Mouse (Mus musculus): ENCODE data around the gene Fxr2. TPM values are rescaled to one million over a fixed set of nuclear protein-coding genes. Genes with fewer than 3 reads are reported as not detected.
A peak's percentile ranks its signal among the peaks of the same experiment; 100 is the strongest.
"Not testable (repeated sequence)": the region's sequence is repeated elsewhere in the genome, so short reads cannot be mapped to it uniquely, and the experiment has no call there.

Fxr2 gene
- total RNA-seq, 1 experiment from 2014 or later = 75.5 TPM

DNA sequence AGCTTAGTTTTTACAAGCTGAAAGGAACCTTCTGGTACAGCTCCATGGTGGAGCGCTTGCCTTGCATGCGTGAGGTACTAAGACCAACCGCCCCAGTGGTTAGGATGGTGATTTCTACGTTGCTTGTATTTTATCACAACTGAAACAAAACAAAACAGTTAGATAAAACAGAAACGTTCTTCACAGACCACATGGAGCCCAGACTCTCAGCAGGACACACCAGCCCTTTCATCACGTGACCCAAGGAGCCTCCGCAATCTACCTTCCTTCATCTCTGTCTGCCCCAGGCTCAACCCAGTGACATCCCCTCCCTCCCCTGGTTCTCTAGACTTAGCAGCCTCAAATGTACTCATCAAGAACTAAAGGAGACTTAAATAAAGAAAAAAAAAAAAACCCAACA, 23.4 kb upstream of the Fxr2 start:
- DNase-seq = no peak

DNA sequence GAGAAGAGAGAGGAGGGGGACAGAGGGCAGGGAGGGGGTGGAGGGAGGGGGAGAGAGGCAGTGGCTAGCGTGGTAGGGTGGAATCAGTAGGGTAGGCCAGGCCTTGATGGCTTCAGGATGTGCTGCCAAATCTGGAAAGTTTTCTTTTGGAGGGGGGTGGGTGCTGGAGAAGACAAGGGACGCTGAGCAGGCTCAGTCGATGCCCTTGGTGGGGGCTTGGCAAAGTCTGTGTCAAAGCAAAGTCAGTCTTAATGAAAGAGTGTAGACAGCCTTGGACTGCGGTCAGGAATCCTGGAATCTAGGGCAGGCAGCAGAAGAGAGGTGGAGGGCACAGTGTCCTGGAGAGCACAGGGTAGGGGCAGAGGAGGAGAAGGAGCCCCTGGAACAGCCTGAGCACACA, 21.9 kb upstream of the Fxr2 start:
- DNase-seq = no peak

DNA sequence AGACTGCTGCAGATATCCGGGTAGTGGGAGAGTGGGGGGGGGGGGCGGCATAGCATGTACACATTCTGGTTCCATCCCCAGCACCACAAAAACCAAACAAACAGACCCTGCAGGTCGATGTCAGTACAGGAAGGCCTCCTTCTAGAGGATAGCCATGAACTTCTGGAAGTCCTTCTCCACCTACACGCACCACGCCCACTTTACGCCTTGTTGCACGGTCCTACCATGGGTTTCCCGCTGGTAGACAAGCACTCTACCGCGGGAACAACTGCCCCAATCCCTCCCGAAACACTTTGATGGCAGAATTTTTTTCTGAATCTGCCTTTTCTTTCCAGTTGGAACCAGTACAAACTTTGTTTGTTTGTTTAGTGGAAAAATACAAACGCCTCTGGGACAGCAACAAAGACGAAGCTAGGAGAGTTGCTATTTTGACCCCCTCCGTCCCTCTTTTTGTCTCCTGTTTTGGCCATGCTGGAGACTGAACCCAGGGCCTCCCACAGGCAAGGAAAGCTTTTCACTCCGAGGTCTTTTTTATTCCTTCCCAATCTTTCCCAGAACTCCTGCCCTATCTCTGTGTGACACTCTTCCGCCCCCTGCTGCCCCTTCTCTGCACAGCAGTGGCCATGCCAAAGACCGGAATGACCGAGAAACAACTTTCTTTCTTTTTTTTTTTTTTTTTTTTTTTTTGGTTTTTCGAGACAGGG, 19.1 kb upstream of the Fxr2 start:
- peak; percentile 94 for DNase-seq

DNA sequence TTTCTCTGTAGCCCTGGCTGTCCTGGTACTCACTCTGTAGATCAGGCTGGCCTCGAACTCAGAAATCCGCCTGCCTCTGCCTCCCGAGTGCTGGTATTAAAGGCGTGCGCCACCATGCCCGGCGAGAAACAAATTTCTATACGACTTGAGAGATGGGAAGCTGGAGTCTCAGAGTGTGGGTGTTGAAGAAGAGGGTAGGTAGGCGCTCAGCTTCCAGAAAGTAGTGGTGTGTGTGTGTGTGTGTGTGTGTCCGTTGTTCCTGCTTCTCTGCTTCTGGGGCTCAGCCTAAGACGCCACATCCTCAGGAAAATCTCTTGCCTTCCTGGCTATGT, 18.6 kb upstream of the Fxr2 start:
- not testable (repeated sequence) for DNase-seq

DNA sequence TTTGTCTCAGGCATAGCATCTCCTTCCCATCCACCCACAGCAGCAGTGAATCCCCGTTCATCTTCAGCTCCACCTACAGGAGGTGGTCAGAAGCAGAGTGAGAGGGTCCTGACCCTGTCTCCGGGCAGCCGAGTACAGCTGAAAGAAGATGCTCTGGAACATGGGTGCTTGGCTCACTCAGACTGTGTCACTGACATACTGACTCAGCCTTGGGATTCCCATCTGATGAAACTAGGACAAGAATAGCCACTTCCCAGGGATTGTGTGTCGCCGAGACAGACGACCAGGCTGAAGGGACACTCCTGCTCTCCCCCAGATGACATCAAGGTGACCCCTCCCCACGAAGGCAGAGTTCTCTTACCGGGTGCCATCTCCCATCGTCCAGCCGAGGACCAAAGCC, 16.0 kb upstream of the Fxr2 start:
- no peak for DNase-seq

DNA sequence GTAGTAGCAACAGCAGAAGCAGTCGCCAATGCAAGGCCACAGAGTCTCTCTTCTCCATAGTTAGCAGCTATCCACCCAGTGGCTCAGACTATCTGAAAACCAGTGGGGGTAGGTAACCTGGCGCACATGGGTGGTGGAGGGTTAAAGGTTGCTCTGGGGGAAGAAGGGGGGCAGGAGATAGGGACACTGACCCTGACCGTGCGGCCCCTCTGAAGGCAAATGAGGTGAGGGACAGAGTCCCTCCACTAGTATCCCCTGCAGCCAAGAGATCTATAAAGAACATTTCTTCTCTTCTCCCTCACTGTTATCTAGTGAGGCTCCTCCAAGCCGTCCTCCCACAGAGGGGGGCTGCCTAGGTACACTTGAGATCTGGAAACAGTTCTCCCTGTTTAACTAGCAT, 15.0 kb upstream of the Fxr2 start, which contains the start of gene Shbg:
Gene Shbg (minus strand): TSS at position 101 of the 400 bp plus-strand sequence.
- DNase-seq = no peak

DNA sequence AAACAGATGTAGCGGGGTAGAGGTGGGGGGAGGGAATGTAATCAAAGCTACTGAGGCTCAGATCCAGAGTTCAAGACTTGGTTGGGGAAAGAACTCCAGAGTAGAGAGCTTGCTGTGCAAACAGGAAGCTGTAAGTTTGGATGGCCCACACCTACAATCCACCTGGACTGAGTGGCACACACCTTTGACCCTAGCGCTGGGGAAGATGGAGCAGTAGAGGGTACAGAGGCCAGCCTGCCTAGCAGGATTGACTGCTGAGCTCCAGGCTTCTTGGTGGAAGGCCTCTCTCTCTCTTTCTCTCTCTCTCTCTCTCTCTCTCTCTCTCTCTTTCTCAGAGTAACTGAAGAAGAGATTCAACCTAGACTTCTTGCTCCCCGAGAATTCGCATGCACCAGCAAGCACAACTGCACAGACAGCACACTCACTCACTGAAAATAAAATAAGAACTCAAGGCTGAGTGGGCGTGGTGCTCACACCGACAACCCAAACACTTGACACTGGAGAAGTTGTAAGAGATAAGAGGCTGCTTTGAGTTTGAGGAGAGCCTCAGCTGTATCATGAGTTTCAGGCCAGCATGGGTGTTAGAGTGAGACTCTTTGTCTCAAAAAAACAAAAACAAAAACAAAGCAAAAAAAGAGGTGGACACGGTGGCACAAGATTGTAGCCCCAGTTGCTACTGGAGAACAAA, 12.3 kb upstream of the Fxr2 start:
- DNase-seq = no peak

DNA sequence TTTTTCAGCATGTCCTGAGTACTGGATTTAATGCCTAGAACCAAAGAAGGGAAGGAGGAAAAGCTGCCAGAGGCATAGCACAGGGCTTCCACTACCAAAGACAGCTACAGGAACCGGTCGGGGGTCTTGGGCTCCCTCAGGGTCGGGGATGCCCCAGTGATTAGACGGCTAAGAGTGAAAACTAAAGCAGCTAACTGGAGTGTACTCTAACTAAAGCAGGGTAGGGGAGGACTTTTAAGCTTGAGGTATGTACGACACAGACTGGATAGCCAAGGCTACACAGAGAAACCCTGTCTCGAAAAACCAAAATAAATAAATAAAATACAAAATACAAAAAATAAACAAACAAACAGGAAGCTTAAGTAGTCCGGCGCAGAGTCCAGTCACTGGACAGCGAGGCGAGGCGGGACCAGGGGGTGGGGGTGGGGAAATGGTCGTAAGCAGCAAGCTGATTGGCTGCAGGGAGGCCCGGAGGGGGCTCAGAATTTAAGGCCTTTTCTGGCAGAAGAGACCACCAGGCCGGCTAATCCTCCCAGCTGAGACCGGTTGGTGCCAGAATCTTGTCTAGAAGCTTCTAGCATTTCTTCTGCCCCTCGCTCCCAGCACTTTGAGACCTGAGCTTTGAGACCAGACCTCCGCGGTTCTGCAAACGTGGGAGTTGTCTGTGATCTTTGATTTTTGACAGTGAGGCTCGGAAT, 11.1 kb upstream of the Fxr2 start, which contains the start of gene Sat2:
Gene Sat2 (plus strand): TSS at position 454 of the 698 bp plus-strand sequence.
- peak; percentile 81 for DNase-seq

DNA sequence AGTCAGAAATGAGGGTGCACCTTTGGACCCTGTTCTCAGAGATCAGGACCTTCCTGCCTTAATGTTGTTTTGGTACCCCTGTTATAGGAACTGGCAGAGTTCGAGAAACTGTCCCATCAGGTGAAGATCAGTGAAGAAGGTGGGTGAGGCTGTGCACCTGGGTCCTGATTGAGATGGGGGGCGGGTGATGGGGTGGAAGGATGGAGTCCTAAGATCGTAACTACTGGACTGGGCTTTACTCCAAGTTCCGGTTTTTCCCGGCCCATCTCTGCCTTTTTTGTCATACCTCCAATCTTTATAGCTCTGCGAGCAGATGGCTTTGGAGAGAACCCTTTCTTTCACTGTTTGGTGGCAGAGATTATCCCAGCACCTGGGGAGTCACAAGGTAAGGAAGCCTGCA, 10.4 kb upstream of the Fxr2 start:
- peak; percentile 41 for DNase-seq

DNA sequence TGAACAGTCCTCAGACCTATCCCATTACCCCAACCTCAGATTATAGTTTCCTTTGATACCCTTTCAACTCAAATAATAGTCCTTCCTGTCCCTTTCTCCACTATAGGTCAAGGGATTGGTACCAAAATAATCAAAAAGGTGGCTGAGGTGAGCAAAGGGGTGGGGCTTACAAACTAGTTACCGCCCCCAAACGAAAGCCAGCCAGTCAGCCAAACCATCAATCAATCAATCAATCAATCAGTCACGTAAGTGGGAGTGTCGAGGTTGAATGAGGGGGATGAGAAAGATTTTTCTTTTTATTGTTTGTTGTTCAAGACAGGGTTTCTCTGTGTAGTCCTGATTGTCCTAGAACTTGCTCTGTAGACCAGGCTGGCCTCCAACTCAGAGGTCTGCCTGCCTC, 9.8 kb upstream of the Fxr2 start:
- no peak for DNase-seq

DNA sequence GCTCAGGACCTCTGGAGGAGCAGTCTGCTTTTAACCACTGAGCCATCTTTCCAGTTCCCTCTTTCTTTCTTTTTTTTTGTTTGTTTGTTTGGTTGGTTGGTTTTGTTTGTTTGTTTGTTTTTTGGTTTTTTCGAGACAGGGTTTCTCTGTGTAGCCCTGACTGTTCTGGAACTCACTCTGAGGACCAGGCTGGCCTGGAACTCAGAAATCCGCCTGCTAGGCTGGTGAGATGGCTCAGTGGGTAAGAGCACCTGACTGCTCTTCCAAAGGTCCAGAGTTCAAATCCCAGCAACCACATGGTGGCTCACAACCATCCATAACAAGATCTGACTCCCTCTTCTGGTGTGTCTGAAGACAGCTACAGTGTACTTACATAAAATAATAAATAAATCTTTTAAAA, 8.5 kb upstream of the Fxr2 start:
- DNase-seq = not testable (repeated sequence)

DNA sequence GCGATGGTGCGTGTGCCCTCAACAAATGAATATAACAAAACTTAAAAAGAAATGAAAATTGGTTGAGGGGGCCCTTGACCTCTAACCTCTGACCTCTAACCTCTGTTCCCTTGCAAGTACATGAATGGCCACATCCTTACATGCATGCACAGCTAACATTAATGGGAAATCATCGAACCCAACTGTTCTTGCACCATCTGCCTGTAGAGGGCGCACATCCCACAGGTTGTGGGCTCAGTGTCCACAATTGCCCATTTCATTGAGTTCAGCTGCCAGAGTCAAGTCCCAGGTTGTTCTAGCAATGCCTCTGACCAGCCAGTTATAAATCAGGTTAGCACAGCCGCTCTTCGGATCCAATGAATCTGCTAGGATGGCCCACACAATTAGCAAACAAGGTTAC, 4.5 kb upstream of the Fxr2 start:
- DNase-seq = peak; percentile 82

DNA sequence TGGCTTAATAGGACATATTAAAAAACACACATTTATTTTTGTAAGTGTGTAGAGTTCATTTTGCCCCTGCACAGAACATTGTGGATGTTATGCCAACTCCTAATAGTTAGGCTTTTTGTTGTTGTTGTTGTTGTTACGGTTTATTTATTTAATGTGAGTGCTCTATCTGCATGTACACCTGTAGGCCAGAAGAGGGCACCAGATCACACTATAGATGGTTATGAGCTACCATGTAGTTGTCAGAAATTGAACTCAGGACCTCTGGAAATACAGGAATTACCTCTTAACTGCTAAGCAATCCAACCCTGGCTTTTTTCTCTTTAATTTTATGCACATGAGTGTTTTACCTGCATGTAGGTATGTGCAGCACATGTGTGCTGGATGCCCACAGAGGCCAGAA, 3.0 kb upstream of the Fxr2 start:
- DNase-seq = no peak

DNA sequence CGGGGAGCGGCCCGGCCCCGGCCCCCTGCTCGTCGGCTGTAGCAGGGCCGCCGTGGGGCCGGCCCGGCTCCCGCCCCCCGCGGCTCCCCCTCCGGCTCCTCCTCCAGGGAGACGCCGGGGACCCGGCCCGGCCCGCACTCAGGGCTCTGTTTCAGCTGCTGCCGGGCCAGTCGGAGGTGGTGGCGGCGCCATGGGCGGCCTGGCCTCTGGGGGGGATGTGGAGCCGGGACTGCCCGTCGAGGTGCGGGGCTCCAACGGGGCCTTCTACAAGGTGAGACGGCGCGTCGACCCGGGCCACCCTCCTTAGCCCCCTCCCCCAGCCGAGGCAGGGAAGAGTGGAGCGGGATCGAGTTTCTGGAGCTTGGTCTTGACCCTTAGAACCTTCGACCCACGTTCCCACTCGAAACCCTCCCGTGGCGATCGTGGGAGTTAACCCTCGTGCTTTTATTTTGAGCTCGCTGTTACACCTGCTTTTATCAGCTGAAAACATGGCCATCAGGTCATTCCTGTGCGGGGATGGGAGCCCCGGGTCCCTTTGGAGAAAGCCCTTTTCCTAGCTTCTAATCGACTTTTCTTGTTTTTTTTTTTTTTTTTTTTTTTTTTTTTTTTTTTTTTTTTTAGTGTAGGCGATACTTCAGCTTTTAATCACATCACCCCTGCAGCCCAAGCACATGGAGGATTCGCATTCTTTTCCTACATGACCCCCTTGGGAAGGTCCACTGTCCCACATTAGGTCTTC, 507 bp downstream of the Fxr2 start:
- peak; percentile 86 for DNase-seq

DNA sequence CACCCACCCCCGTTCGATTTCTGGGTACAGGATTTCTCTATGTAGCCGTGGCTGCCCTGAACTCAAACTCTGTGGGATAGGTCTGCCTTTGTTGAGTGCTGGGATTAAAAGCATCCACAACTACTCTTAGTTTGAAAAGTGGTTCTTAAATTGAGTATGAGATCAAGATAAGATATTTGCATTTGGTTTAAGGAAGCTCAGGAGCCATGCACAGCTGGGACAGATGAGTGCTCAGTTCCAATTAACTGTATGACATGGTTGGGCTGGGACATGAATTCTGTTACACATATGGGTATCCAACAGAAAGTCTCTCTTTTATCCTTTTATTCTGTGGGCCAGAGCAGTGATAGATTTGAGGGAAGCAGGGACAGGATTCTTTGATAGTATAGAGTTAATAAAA, 2.7 kb downstream of the Fxr2 start:
- no peak for DNase-seq

DNA sequence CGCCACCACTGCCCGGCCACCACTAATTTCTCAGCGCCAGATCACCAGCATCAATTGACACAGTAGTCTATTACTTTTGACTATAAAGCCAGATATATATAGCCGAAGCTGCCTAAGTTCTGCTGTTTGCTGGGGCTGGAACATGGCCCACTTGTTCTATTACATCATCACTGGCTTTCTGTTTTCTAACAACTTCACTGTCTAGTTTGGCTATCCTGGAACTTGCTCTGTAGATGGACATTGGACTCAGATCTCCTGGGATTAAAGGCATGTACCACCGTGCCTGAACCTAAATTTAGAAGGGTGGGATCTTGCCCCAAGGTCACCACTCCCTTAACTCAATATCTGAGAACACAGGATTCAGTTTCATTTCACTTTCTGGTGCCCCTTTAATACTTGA, 13.1 kb downstream of the Fxr2 start:
- DNase-seq = no peak

DNA sequence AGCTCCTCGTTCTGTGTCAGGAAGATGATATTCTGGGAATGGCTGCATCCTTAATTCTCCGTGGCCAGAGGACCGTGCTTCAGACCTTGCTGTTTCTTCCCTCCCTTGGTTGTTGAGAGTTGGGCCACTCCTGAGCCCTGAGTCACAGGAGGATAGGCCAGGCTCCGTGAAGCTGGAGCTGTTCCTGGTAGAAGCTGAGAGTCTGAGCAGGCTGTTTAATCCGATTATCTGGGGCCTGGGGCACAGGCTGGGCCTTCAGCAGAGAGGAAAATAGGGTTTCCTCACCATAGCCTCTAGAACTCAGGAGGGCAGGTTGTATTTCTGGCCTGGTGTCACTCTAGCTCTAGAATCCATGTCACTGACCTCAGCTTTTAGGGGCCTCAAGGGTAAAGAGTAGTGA, 20.6 kb downstream of the Fxr2 start:
- DNase-seq = peak; percentile 53

DNA sequence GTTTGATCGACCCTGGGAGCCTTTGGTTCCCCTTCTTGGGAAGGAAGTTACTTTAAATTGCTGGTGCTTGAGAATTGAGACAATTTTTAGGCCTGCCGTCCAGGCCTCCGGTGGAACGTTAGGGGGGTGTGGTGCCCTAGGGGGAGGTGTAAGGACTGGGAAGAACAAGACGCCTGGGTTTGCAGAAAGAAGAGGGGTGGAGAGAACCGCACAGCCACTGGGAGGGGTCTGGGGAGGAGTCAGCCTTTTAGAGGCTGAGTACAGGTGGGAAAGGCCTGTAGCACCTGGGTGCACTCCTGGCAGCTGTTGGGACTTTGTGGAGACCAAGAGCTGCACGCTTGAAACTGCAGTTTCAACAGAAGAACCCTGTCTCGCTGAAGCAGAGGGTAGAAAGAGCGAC, 22.0 kb downstream of the Fxr2 start:
- DNase-seq = no peak

DNA sequence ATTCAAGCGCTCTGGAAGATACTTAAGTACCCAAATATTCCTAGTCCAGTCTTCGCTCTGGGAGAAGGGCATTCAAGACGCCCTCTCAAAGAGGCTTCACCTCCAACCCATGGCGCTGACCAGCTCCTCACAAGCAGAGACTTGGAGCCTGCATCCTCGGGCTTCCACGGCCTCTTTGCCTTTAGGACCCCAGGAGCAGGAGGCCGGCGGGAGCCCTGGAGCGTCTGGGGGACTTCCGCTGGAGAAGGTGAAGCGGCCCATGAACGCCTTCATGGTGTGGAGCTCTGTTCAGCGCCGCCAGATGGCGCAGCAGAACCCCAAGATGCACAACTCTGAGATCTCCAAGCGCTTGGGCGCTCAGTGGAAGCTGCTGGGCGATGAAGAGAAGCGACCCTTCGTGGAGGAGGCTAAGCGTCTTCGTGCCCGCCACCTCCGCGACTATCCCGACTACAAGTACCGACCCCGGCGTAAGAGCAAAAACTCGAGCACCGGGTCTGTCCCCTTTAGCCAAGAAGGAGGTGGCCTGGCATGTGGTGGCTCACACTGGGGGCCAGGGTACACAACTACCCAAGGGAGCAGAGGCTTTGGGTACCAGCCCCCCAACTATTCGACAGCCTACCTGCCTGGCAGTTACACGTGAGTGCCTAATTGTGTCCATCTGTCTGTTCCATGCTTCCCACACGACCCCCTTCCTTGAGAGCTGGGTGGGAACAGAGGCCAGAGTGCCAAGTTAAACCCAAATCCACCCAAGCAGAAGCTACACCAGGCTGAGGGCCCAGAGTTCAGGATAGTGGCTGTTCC, 22.7 kb downstream of the Fxr2 start, which contains the start of gene Sox15:
Gene Sox15 (plus strand): TSS at position 51 of the 801 bp plus-strand sequence.
- DNase-seq = peak; percentile 77

DNA sequence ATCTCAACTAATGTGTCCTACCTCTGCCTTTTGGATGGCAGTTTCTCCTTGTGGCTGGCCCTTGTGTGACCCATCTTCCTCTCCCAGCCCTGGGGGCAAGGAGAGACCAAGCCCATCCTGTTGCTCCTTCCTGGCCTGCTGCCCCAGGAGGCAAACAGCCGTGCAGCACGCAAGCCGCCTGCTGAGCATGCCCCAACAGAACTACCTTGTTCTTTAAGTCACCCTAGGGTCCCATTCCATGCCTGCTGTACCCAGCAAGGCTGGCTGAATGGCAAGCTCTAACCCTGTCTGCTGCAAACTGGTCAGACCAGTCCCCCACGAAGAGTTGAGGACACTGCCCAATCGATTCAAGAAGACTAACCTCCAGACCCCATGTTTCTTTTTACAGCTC, 23.3 kb downstream of the Fxr2 start:
- no peak for DNase-seq

DNA sequence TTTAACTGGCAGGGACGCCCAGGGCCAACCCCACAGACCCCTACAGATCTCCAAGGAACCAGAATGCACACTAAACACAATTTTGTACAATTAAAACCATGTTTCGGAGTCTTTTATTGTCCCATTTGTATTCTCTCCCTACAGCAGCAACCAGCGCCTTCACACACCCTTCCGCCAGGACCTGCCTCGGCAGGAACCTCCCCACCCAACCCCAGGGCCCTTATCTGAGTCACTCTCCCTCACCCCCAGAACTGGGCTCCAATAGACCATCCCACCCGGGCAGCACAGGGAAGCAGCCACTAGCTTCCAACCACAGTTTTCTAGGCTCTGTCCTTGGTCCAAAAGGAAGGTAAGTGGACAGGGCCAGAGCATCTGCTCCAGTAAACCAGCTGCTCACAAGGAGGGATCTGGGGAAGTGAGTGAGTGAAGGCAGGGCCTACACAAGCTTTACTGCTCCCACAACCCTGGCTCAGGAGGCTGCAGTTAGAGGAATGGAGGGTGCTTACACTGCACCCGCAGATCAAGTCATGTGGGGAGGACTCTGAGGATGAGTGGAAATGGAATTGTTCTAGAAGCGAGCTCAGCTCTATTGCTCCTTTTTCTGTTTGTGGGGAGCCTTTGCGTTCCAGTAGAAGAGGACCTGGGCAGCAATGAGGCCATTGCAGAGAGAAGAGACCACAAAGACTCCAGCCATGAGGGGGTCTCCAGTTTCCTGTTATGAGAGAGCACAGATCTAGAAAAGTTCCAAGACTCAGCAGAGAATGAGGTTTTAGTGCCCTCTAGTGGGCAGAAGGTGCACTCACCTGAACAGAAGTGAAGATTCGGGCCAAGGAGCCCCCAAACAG, 24.0 kb downstream of the Fxr2 start:
- peak; percentile 66 for DNase-seq
